Mouse (Mus musculus) CH12.LX (cell line): ENCODE data around the gene Olfr921. TPM values are rescaled to one million over a fixed set of nuclear protein-coding genes. Genes with fewer than 3 reads are reported as not detected.

ENCODE experiments used
- DNase-seq: peaks from one replicate; pipeline ENCODE4 v3.0.0-alpha.2; 2013; ENCODE audit errors: extremely low read depth
- H3K27ac ChIP-seq: 2 replicates; pipeline ENCODE4 v1.5.1; 2012; ENCODE audit warnings: low read depth, mild to moderate bottlenecking, control low read depth, moderate library complexity; ENCODE audit not compliant: insufficient read depth
- H3K27me3 ChIP-seq: replicated peaks from 2 replicates; pipeline ENCODE3; 2012; ENCODE audit warnings: inconsistent platforms
- H3K36me3 ChIP-seq, 2 experiments: replicated peaks in 1 of 2; 2 replicates each; pipeline versions ENCODE3 to v1.6.1; 2012; ENCODE audit warnings: inconsistent platforms in 1 of 2, low read length in 1 of 2, mild to moderate bottlenecking in 1 of 2, mixed read lengths in 1 of 2, moderate library complexity in 1 of 2; ENCODE audit not compliant: control insufficient read depth in 1 of 2, insufficient read depth in 1 of 2
- H3K4me1 ChIP-seq, 2 experiments: 2 replicates each; pipeline ENCODE4 v1.6.1; 2012; ENCODE audit warnings: inconsistent platforms in 1 of 2, moderate library complexity in 1 of 2; ENCODE audit not compliant: insufficient read depth in 2 of 2, control insufficient read depth in 1 of 2
- H3K4me2 ChIP-seq: 2 replicates; pipeline ENCODE4 v1.6.1; 2012; ENCODE audit warnings: low read depth, mild to moderate bottlenecking, control low read depth; ENCODE audit not compliant: poor library complexity, insufficient read depth, severe bottlenecking
- H3K4me3 ChIP-seq, 3 experiments: fragments of 150-350 bp in 1 of 3; sonication (generic) in 1 of 3; replicated peaks in 1 of 3; 2 replicates each; pipeline versions ENCODE3 to v1.5.1; 2011 to 2012; ENCODE audit warnings: low read depth in 2 of 3, low read length in 2 of 3, mild to moderate bottlenecking in 2 of 3, moderate library complexity in 2 of 3, control low read depth in 1 of 3, improper control_type of control experiment in 1 of 3, inconsistent platforms in 1 of 3, mixed read lengths in 1 of 3; ENCODE audit not compliant: poor library complexity in 1 of 3
- H3K79me2 ChIP-seq: replicated peaks from 2 replicates; pipeline ENCODE4 v1.6.1; 2012; ENCODE audit warnings: mild to moderate bottlenecking, moderate library complexity; ENCODE audit not compliant: control insufficient read depth, poor library complexity, insufficient read depth, severe bottlenecking; ENCODE audit errors: extremely low read depth
- H3K9ac ChIP-seq: 2 replicates; pipeline ENCODE4 v1.6.1; 2012; ENCODE audit warnings: low read depth, mild to moderate bottlenecking, control low read depth, moderate library complexity; ENCODE audit not compliant: insufficient read depth
- H3K9me3 ChIP-seq: replicated peaks from 2 replicates; pipeline ENCODE3; 2012; ENCODE audit warnings: low read length, inconsistent platforms, mixed read lengths
- BHLHE40 ChIP-seq: IDR thresholded peaks from 2 replicates; pipeline ENCODE4 v1.6.1; 2011; ENCODE audit warnings: mild to moderate bottlenecking, low read depth, low read length, improper control_type of control experiment
- E2F4 ChIP-seq: IDR thresholded peaks from 2 replicates; pipeline ENCODE4 v1.6.1; 2011; ENCODE audit warnings: low read depth, low read length, improper control_type of control experiment; ENCODE audit not compliant: insufficient replicate concordance
- EP300 ChIP-seq: IDR thresholded peaks from 2 replicates; pipeline ENCODE4 v1.6.1; 2011; ENCODE audit warnings: low read length, improper control_type of control experiment
- ETS1 ChIP-seq: conservative IDR thresholded peaks from 2 replicates; pipeline ENCODE4 v1.6.1; 2012; ENCODE audit warnings: low read depth, mild to moderate bottlenecking, inconsistent platforms, low read length, improper control_type of control experiment, moderate library complexity
- IRF4 ChIP-seq: IDR thresholded peaks from 2 replicates; pipeline ENCODE4 v1.6.1; 2014; ENCODE audit warnings: low read depth, mild to moderate bottlenecking, inconsistent platforms, low read length, improper control_type of control experiment
- JUN ChIP-seq: IDR thresholded peaks from 2 replicates; pipeline ENCODE4 v1.6.1; 2011; ENCODE audit warnings: low read depth, mild to moderate bottlenecking, low read length, improper control_type of control experiment, moderate library complexity; ENCODE audit not compliant: insufficient read depth
- JUND ChIP-seq: conservative IDR thresholded peaks from 2 replicates; pipeline ENCODE4 v1.6.1; 2011; ENCODE audit warnings: low read depth, low read length, improper control_type of control experiment
- MAFK ChIP-seq: IDR thresholded peaks from 2 replicates; pipeline ENCODE4 v1.6.1; 2011; ENCODE audit warnings: low read length, improper control_type of control experiment; ENCODE audit not compliant: insufficient replicate concordance
- MAZ ChIP-seq: IDR thresholded peaks from 2 replicates; pipeline ENCODE4 v1.6.1; 2012; ENCODE audit warnings: low read depth, mild to moderate bottlenecking, inconsistent platforms, low read length, improper control_type of control experiment, moderate library complexity
- MEF2A ChIP-seq: IDR thresholded peaks from 2 replicates; pipeline ENCODE4 v1.6.1; 2014; ENCODE audit warnings: low read depth, mild to moderate bottlenecking, inconsistent platforms, low read length, improper control_type of control experiment, borderline replicate concordance
- MYC ChIP-seq: IDR thresholded peaks from 2 replicates; pipeline ENCODE4 v1.6.1; 2011; ENCODE audit warnings: low read depth, mild to moderate bottlenecking, improper control_type of control experiment, low read length
- NELFE ChIP-seq: IDR thresholded peaks from 2 replicates; pipeline ENCODE4 v1.6.1; 2011; ENCODE audit warnings: low read depth, low read length, improper control_type of control experiment
- POLR2AphosphoS2 ChIP-seq: IDR thresholded peaks from 2 replicates; pipeline ENCODE4 v1.6.1; 2011; ENCODE audit warnings: low read depth, low read length, improper control_type of control experiment
- RAD21 ChIP-seq: IDR thresholded peaks from 2 replicates; pipeline ENCODE4 v1.6.1; 2011; ENCODE audit warnings: low read depth, mild to moderate bottlenecking, low read length, improper control_type of control experiment, moderate library complexity
- RCOR1 ChIP-seq: conservative IDR thresholded peaks from 2 replicates; pipeline ENCODE4 v1.6.1; 2012; ENCODE audit warnings: low read depth, mild to moderate bottlenecking, inconsistent platforms, low read length, improper control_type of control experiment
- SIN3A ChIP-seq: IDR thresholded peaks from 2 replicates; pipeline ENCODE4 v1.6.1; 2012; ENCODE audit warnings: low read length, improper control_type of control experiment, inconsistent platforms
- TCF12 ChIP-seq: IDR thresholded peaks from 2 replicates; pipeline ENCODE4 v1.6.1; 2014; ENCODE audit warnings: low read depth, mild to moderate bottlenecking, inconsistent platforms, low read length, improper control_type of control experiment
- ZKSCAN1 ChIP-seq: IDR thresholded peaks from 2 replicates; pipeline ENCODE4 v1.6.1; 2012; ENCODE audit warnings: low read depth, inconsistent platforms, low read length, improper control_type of control experiment, borderline replicate concordance
- ZNF384 ChIP-seq: IDR thresholded peaks from 2 replicates; pipeline ENCODE4 v1.6.1; 2012; ENCODE audit warnings: low read depth, low read length, improper control_type of control experiment, inconsistent platforms
- dilution Hi-C: fragments of 300-500 bp; cut with MboI; formaldehyde crosslinking; loops from 2 replicates; pipeline ENCODE4 v1.14.3; 2020; ENCODE audit warnings: low sequenced_read_pairs; ENCODE audit not compliant: extremely low pct_unique_long_range_greater_than_20kb, extremely low pct_ligation_motif_present
- in situ Hi-C: fragments of 300-500 bp; cut with MboI; formaldehyde crosslinking; loops from 3 replicates; pipeline ENCODE4 v1.14.3; 2019; ENCODE audit warnings: low sequenced_read_pairs, low pct_ligation_motif_present, low pct_unique_long_range_greater_than_20kb, mixed read lengths
- polyA plus RNA-seq: library from polyadenylated mRNA; unstranded; fragments of >175 nt; gene quantifications from 2 replicates; pipeline ENCODE4 v1.2.1, GENCODE M21; 2012; ENCODE audit warnings: low read depth; ENCODE audit not compliant: insufficient read length
- total RNA-seq, 2 experiments: library from RNA; depleted of rRNA; stranded (reverse); fragments of 300-350 nt in 1 of 2; fragments of >200 nt in 1 of 2; gene quantifications; 2 replicates each; pipeline ENCODE4 v1.2.3; 2012 to 2014

Gene Olfr921
- total and polyA plus RNA-seq, 3 experiments = not detected

DNA sequence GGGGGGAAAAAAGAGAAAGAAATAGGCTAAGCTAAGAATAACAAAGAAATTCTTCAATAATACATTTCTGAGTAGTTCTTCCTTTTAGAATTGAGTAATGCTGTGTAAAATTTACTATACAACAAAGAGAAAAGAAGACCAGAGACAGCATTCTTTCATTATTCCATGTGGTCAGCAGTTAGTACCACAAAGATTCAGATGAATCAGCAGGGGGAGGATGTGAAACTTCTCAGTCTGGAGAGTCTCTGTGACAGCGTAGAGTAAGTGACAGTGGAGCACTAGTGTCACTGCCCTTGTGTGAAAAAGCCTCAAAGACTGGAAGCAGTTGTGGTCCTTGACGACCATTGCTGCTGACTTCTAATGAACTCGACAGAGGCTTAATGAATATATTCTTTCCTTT is 44.6 kb upstream of the Olfr921 start:
- dilution Hi-C loops (no loop called here), in situ Hi-C loops (no loop called here)
- H3K27me3 ChIP-seq = no peaks in the 10 kb centered on the region
- no peaks in the 10 kb centered on the region for H3K9me3 ChIP-seq
- peak; percentile 74 for DNase-seq
- peaks cover 4 to 57% of the 10 kb centered on the region in 2 experiments for H3K36me3 ChIP-seq
- H3K79me2 ChIP-seq = no peaks in the 10 kb centered on the region
- H3K27ac ChIP-seq = no peak overlapping the region
- TF ChIP-seq E2F4 = no peak
- peak; percentile 44; the same call in 1 of the 2 replicates for TF ChIP-seq BHLHE40
- TF ChIP-seq MEF2A = no peak
- no peak for TF ChIP-seq NELFE
- peak; percentile 59; the same call in 1 of the 2 replicates for TF ChIP-seq SIN3A
- TF ChIP-seq MAZ = no peak
- TF ChIP-seq ZNF384 = peak; percentile 37; the same call in 1 of the 2 replicates
- peak; percentile 43 for TF ChIP-seq ETS1
- TF ChIP-seq POLR2AphosphoS2 = no peak
- no peak for TF ChIP-seq RAD21
- peak; percentile 93 for TF ChIP-seq IRF4
- 0 out of 2 replicates have a peak, but pooled peaks have one; percentile 23 for TF ChIP-seq TCF12
- TF ChIP-seq RCOR1 = 0 out of 2 replicates have a peak, but pooled peaks have one; percentile 48
- 0 out of 2 replicates have a peak, but pooled peaks have one; percentile 46 for TF ChIP-seq MYC
- TF ChIP-seq EP300 = peak; percentile 93
- peak; percentile 76; the same call in 1 of the 2 replicates for TF ChIP-seq JUND
- TF ChIP-seq JUN = peak; percentile 54; the same call in 1 of the 2 replicates
- TF ChIP-seq ZKSCAN1 = no peak
- peak; percentile 89 for TF ChIP-seq MAFK
- H3K9ac ChIP-seq = no peak overlapping the region
- H3K4me1 ChIP-seq = peaks cover 0 to 14% of the 10 kb centered on the region in 2 experiments; a peak in 3 of 4 replicates
- H3K4me3 ChIP-seq = no peak overlapping the region
- no peak overlapping the region for H3K4me2 ChIP-seq

DNA sequence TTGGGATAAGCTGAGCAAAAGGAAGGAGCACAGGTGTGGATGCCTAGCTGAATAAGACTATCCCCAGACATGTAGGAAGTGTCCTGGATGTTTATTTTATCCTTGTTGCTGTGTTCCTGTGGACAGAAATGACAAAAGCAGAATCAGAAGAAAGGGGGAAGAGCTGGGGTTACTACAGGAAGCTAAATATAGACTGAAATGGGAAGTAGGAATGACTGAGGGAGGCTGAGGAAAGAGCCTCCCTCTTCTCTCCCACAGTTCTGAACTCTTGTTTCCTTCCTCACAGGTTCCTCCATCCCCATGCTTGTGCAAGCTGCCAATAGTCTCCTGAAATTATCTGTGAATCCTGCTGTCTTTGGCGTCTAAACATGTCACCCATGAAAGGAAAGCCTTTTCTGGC is 31.5 kb upstream of the Olfr921 start:
- no peak for DNase-seq
- no peaks in the 10 kb centered on the region for H3K9me3 ChIP-seq
- H3K4me1 ChIP-seq = no peaks in the 10 kb centered on the region
- dilution Hi-C loops (no loop called here), in situ Hi-C loops (no loop called here)
- H3K9ac ChIP-seq = no peak overlapping the region
- no peak overlapping the region for H3K27ac ChIP-seq
- no peak for TF ChIP-seq ETS1
- H3K36me3 ChIP-seq = peaks cover 0 to 31% of the 10 kb centered on the region in 2 experiments
- H3K4me2 ChIP-seq = no peak overlapping the region
- no peak overlapping the region for H3K4me3 ChIP-seq
- H3K27me3 ChIP-seq = no peaks in the 10 kb centered on the region
- H3K79me2 ChIP-seq = no peaks in the 10 kb centered on the region
